Mouse (Mus musculus) midbrain, postnatal 0 days (tissue): Measurements from ENCODE around the gene Exph5. TPM values are rescaled to one million over a fixed set of nuclear protein-coding genes. Genes with fewer than 3 reads are reported as not detected.

Source experiments
- ATAC-seq: fragments of 200-750 bp; cut with Nextera tagmentation; 2 replicates; pipeline ENCODE4 v1.8.0; 2017; ENCODE audit warnings: moderate number of reproducible peaks, mild to moderate bottlenecking, moderate TSS enrichment, moderate library complexity; ENCODE audit not compliant: low FRiP score
- DNase-seq: peaks from one replicate; pipeline ENCODE4 v3.0.0-alpha.2; 2015; ENCODE audit warnings: low spot score
- H3K27ac ChIP-seq: fragments of 300-500 bp; sonication (generic); 2 replicates; pipeline ENCODE4 v1.5.1; 2014; ENCODE audit warnings: low read depth, mild to moderate bottlenecking, low read length, mixed read lengths
- H3K27me3 ChIP-seq: fragments of 300-500 bp; sonication (generic); 2 replicates; pipeline ENCODE4 v1.6.1; 2014; ENCODE audit warnings: low read length, control low read depth, mixed read lengths; ENCODE audit not compliant: insufficient read depth
- H3K36me3 ChIP-seq: fragments of 300-500 bp; sonication (generic); 2 replicates; pipeline ENCODE4 v1.6.1; 2014; ENCODE audit warnings: low read length, control low read depth, mixed read lengths; ENCODE audit not compliant: insufficient read depth
- H3K4me1 ChIP-seq: fragments of 300-500 bp; sonication (generic); 2 replicates; pipeline ENCODE4 v1.6.1; 2014; ENCODE audit warnings: mild to moderate bottlenecking, control low read depth, antibody characterized with exemption, low read length, mixed read lengths; ENCODE audit not compliant: insufficient read depth
- H3K4me2 ChIP-seq: fragments of 300-500 bp; sonication (generic); 2 replicates; pipeline ENCODE4 v1.6.1; 2014; ENCODE audit warnings: low read depth, mild to moderate bottlenecking, low read length, mixed read lengths; ENCODE audit not compliant: poor library complexity, severe bottlenecking
- H3K4me3 ChIP-seq: fragments of 300-500 bp; sonication (generic); 2 replicates; pipeline ENCODE4 v1.5.1; 2014; ENCODE audit warnings: low read depth, mild to moderate bottlenecking, low read length, moderate library complexity
- H3K9ac ChIP-seq: fragments of 300-500 bp; sonication (generic); replicated peaks from 2 replicates; pipeline ENCODE4 v1.6.1; 2014; ENCODE audit warnings: mild to moderate bottlenecking, low read length, moderate library complexity, mixed read lengths; ENCODE audit not compliant: poor library complexity, severe bottlenecking
- H3K9me3 ChIP-seq: fragments of 300-500 bp; sonication (generic); 2 replicates; pipeline ENCODE4 v1.6.1; 2016; ENCODE audit warnings: low read length, control low read depth
- CTCF ChIP-seq: IDR thresholded peaks from 2 replicates; pipeline ENCODE4 v1.5.1; 2016; ENCODE audit warnings: antibody characterized with exemption, mild to moderate bottlenecking
- WGBS: fragments of 180-500 bp; shearing (Covaris S2); extraction: QIAGEN DNeasy Blood & Tissue Kit; methylation state at CpG from one replicate; pipeline ENCODE4 v1.1.7; 2014; 5-methylcytosine and 5-hydroxymethylcytosine counted together
- polyA plus RNA-seq: library from polyadenylated mRNA; unstranded; fragments of >200 nt; fragmentation: Nextera tagmentation; extraction: Ambion mirVana; gene quantifications from 2 replicates; pipeline ENCODE4 v1.2.1, GENCODE M21; 2015
- total RNA-seq: library from RNA; depleted of rRNA; stranded (reverse); fragments of >200 nt; gene quantifications from 2 replicates; pipeline ENCODE4 v1.2.3, GENCODE M21; 2014

Exph5 gene
- total and polyA plus RNA-seq, 2 experiments from 2014 or later: 0.16 to 1.3 TPM

DNA sequence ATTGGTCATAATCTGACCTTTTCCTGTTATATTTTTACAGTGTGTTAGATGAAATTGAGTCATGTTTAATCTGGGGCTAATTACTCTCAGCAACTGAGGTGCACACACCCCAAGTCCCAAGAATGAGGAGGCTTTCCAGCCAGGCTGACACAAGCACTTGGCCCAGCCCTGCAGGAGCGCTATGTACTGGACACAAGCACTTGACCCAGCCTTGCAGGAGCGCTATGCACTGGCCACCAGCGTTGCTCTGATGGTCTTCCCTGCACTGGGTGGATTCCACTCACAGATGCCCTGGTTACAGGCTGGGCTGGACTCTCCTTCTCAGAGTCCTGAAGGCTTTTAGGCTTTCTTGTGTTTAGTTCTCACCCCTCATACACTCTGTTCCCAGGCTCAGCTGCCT lies 87.6 kb downstream of the Exph5 start:
- Histone ChIP-seq H3K36me3 (no peaks in the 10 kb centered on the region), H3K27me3 (no peaks in the 10 kb centered on the region), H3K27ac (no peak overlapping the region), H3K4me1 (no peaks in the 10 kb centered on the region), H3K4me2 (no peak overlapping the region), H3K9ac (no peak overlapping the region), H3K9me3 (no peaks in the 10 kb centered on the region), H3K4me3 (no peak overlapping the region)
- 73% methylated on average over 3 of the region's 3 CpGs for WGBS
- TF ChIP-seq CTCF: no peak
- ATAC-seq (no peak), DNase-seq (no peak)

DNA sequence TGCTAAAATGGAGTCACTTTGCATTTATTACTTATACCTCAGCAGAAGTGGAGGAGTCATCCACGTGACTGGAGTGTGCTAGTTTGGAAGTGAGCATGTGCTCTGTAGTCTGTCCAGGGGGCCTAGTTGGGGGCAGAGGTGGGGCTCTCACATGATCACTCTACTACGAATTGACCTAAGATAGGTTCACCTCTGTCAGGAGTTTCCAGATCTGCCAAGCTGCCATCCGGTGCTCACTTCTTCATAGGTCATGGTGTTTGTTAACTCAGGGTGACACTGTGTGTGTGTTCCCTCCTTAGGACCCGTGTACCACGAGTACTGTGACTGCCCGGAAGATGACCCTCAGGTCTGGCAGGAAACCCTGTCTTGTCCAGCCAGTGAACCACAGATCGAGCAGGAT lies 88.7 kb downstream of the Exph5 start:
- H3K27me3 ChIP-seq: no peaks in the 10 kb centered on the region
- 81% methylated on average over 7 of the region's 7 CpGs for WGBS
- no peak for DNase-seq
- no peak for TF ChIP-seq CTCF
- H3K36me3 ChIP-seq: no peaks in the 10 kb centered on the region
- H3K4me3 ChIP-seq: no peak overlapping the region
- H3K4me2 ChIP-seq: no peak overlapping the region
- no peaks in the 10 kb centered on the region for H3K9me3 ChIP-seq
- H3K9ac ChIP-seq: no peak overlapping the region
- H3K27ac ChIP-seq: no peak overlapping the region
- no peaks in the 10 kb centered on the region for H3K4me1 ChIP-seq
- ATAC-seq: no peak

DNA sequence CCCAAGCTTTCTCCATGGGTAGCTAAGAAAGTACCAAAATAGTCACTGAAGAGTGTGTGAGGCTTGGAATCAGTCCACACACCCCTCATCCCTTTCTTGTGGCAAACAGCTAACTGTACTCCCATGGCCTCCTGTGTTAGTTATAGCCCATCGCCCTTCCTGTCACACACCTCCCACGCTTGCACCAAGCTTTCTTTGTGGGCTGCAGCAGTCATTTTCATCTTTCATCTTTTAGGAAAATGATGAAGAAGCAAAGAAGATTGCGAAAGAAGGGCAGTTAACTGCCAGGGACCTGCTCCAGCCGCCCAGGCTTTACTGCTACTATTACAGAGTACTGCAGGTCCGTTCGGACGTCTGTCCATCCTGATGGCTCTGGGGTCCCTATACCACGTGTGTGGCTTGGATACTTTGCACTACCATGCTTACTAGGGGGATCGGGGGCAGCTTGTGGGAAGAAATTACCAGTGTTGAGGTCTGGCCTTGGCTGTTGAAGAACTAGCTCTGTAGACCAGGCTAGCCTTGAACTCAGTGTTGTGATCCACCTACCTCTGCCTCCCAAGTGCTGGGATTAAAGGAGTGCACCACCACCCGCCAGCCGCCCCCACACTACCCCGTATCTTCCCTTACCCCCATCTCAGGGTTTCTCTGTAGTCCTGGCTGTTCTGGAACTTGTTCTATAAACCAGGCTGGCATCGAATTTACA lies 96.4 kb downstream of the Exph5 start:
- ATAC-seq (no peak), DNase-seq (no peak)
- Histone ChIP-seq H3K36me3 (no peaks in the 10 kb centered on the region), H3K4me3 (no peak overlapping the region), H3K9ac (no peak overlapping the region), H3K4me1 (no peaks in the 10 kb centered on the region), H3K4me2 (no peak overlapping the region), H3K27me3 (no peaks in the 10 kb centered on the region), H3K9me3 (no peaks in the 10 kb centered on the region), H3K27ac (no peak overlapping the region)
- TF ChIP-seq CTCF: no peak
- 87% methylated on average over 13 of the region's 13 CpGs for WGBS

DNA sequence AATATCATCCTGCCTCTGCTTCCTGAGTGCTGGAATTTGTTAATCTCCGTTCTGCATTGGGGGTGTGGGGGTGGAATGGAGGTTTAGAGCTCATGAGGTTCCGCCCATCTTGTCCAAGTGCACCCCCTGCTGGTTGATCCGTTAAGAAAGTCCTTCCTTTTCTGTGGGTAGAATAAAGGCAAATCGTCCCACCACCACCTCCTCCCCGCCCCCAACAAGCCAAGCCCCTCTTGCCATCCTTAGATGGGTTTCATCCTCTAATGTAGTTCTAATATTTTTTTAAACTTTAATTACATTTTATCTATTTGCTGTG lies 96.9 kb downstream of the Exph5 start:
- Histone ChIP-seq H3K4me2 (no peak overlapping the region), H3K4me3 (no peak overlapping the region), H3K27me3 (no peaks in the 10 kb centered on the region), H3K4me1 (no peaks in the 10 kb centered on the region), H3K27ac (no peak overlapping the region), H3K9ac (no peak overlapping the region), H3K9me3 (no peaks in the 10 kb centered on the region), H3K36me3 (no peaks in the 10 kb centered on the region)
- DNase-seq (peak; percentile 40), ATAC-seq (no peak)
- WGBS: 16% methylated on average over 5 of the region's 5 CpGs
- peak; percentile 66 for TF ChIP-seq CTCF

DNA sequence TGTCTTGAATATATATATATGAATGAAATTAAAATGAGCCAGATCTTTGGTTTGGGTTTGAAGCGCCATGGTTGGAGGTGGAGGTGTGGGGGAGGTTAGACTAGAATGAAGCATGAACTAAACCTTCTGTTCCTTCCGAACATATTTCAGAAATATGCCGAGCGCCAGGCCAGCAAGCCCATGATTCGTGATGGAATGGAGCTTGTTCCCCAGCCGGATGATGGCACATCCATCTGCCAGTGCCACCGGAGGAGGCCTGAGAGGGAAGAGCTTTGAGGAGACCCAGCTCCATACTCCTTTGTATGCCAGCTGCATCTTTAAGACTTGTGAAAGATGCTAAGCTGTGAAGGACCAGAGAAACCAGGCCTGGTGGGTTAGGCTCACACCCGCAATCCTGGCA lies 98.1 kb downstream of the Exph5 start:
- DNase-seq (no peak), ATAC-seq (no peak)
- no peaks in the 10 kb centered on the region for H3K27me3 ChIP-seq
- H3K36me3 ChIP-seq: no peaks in the 10 kb centered on the region
- TF ChIP-seq CTCF: no peak
- H3K9ac ChIP-seq: no peak overlapping the region
- WGBS: 92% methylated on average over 8 of the region's 8 CpGs
- H3K4me3 ChIP-seq: no peak overlapping the region
- H3K4me1 ChIP-seq: no peaks in the 10 kb centered on the region
- H3K27ac ChIP-seq: no peak overlapping the region
- H3K9me3 ChIP-seq: no peaks in the 10 kb centered on the region
- H3K4me2 ChIP-seq: no peak overlapping the region

DNA sequence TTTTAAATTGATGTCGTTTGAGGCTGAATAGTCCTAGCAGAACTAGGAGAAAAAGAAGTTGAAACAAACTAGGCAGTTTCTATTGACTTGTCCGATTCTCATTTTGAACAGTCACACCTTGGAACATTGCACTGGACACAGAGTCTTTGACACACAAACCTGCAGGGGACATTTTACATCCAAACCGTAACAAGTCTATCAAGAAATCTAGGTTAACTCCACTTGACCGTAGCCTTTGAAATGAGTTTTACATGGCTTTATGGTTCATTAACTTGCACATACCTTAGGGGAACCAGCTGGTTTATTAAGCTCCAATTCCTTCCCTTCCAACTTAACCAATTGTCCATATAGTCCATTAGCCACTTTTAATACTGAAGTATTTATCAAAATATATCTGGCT lies 99.2 kb downstream of the Exph5 start:
- H3K27me3 ChIP-seq: no peaks in the 10 kb centered on the region
- no peak overlapping the region for H3K4me2 ChIP-seq
- no peaks in the 10 kb centered on the region for H3K4me1 ChIP-seq
- ATAC-seq: no peak
- no peak overlapping the region for H3K27ac ChIP-seq
- TF ChIP-seq CTCF: no peak
- H3K9me3 ChIP-seq: no peaks in the 10 kb centered on the region
- no peaks in the 10 kb centered on the region for H3K36me3 ChIP-seq
- WGBS: 87% methylated on average over 4 of the region's 4 CpGs
- DNase-seq: no peak
- no peak overlapping the region for H3K4me3 ChIP-seq
- no peak overlapping the region for H3K9ac ChIP-seq
